Mouse (Mus musculus) erythroblast, embryonic 14.5 days (primary cell): ENCODE data around the gene Tmem131l.

ENCODE experiments used
- GATA1 ChIP-seq: IDR thresholded peaks from 2 replicates; pipeline ENCODE4 v1.6.1; 2012; ENCODE audit warnings: low read length, inconsistent platforms, mixed read lengths
- TAL1 ChIP-seq: IDR thresholded peaks from 3 replicates; pipeline ENCODE4 v1.6.1; 2012; ENCODE audit warnings: low read length, inconsistent platforms, mixed read lengths

GRCm38 (mm10) chr3:84071641-84072040 lies 31.7 kb upstream of the Tmem131l start:
- no peak for TF ChIP-seq TAL1
- no peak for TF ChIP-seq GATA1
